Mouse (Mus musculus) forebrain, postnatal 0 days (tissue): Measurements from ENCODE around the gene Krtcap2. TPM values are rescaled to one million over a fixed set of nuclear protein-coding genes. Genes with fewer than 3 reads are reported as not detected.

Experiments
- ATAC-seq: fragments of 200-750 bp; cut with Nextera tagmentation; 2 replicates; pipeline ENCODE4 v1.8.0; 2017; ENCODE audit warnings: mild to moderate bottlenecking, moderate library complexity
- DNase-seq: peaks from one replicate; pipeline ENCODE4 v3.0.0-alpha.2; 2015
- H3K27ac ChIP-seq: fragments of 300-500 bp; sonication (generic); 2 replicates; pipeline ENCODE4 v1.5.1; 2014; ENCODE audit warnings: low read depth, mild to moderate bottlenecking, antibody characterized with exemption, low read length, moderate library complexity, mixed read lengths
- H3K27me3 ChIP-seq: fragments of 300-500 bp; sonication (generic); 2 replicates; pipeline ENCODE4 v1.6.1; 2014; ENCODE audit warnings: mild to moderate bottlenecking, low read length, mixed read lengths; ENCODE audit not compliant: insufficient read depth
- H3K36me3 ChIP-seq: fragments of 300-500 bp; sonication (generic); 2 replicates; pipeline ENCODE4 v1.6.1; 2014; ENCODE audit warnings: mild to moderate bottlenecking, moderate library complexity; ENCODE audit not compliant: insufficient read depth
- H3K4me1 ChIP-seq: fragments of 300-500 bp; sonication (generic); 2 replicates; pipeline ENCODE4 v1.6.1; 2014; ENCODE audit warnings: antibody characterized with exemption; ENCODE audit not compliant: insufficient read depth
- H3K4me2 ChIP-seq: fragments of 300-500 bp; sonication (generic); 2 replicates; pipeline ENCODE4 v1.6.1; 2014; ENCODE audit warnings: low read depth, mild to moderate bottlenecking, moderate library complexity
- H3K4me3 ChIP-seq: fragments of 300-500 bp; sonication (generic); 2 replicates; pipeline ENCODE4 v1.5.1; 2014; ENCODE audit warnings: low read depth, low read length, mixed read lengths
- H3K9ac ChIP-seq: fragments of 300-500 bp; sonication (generic); 2 replicates; pipeline ENCODE4 v1.6.1; 2014; ENCODE audit warnings: mild to moderate bottlenecking
- H3K9me3 ChIP-seq: fragments of 300-500 bp; sonication (generic); 2 replicates; pipeline ENCODE4 v1.6.1; 2016; ENCODE audit warnings: low read length
- CTCF ChIP-seq: sonication (generic); IDR thresholded peaks from 2 replicates; pipeline ENCODE4 v1.5.1; 2016; ENCODE audit warnings: antibody characterized with exemption, control low read depth, low read depth
- WGBS: fragments of 180-500 bp; shearing (Covaris S2); extraction: QIAGEN DNeasy Blood & Tissue Kit; methylation state at CpG from one replicate; pipeline ENCODE4 v1.1.7; 2014; 5-methylcytosine and 5-hydroxymethylcytosine counted together
- polyA plus RNA-seq: library from polyadenylated mRNA; unstranded; fragments of >200 nt; fragmentation: Nextera tagmentation; extraction: Ambion mirVana; gene quantifications from 2 replicates; pipeline ENCODE4 v1.2.1, GENCODE M21; 2015
- total RNA-seq: library from RNA; depleted of rRNA; stranded (reverse); fragments of >200 nt; gene quantifications from 2 replicates; pipeline ENCODE4 v1.2.3, GENCODE M21; 2014; rRNA removed

Krtcap2 gene
- total RNA-seq (67.0 and 68.1 TPM in 2 replicates), polyA plus RNA-seq (221 and 244 TPM in 2 replicates)

DNA sequence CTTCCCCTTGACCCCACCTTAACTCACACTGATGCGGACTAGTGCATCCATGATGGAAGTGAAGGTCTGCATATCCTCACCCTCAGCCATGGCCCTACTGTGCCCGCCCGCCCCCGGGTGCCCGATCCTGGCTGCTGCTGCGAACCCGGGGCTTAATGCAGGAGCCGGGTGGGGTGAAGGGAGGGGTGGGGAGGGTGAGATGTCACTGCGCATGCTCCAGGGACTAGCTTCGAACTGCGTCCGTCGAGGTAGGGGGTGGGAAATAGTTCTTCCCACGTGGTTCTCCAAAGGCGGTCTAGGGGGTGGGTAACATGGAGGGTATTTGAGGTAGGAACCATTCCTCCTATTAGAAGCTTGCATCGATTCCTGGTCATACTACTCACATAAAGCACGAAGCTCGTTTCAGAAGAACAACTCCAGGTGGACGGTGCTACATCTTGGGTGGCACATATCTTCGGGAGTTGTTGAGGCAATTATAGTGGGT lies at the start of gene Krtcap2:
TSS of gene Krtcap2 (plus strand) at position 279 of the 484 bp plus-strand sequence.
- peak within 1 kb of the TSS; percentile 73 for H3K9ac ChIP-seq
- ATAC-seq (peak; percentile 84), DNase-seq (peak; percentile 95)
- peaks cover 18% of the 10 kb centered on the region for H3K36me3 ChIP-seq
- no peaks in the 10 kb centered on the region for H3K27me3 ChIP-seq
- 3% methylated on average over 20 of the region's 20 CpGs for WGBS
- H3K4me1 ChIP-seq = no peaks in the 10 kb centered on the region
- no peak for TF ChIP-seq CTCF
- H3K4me2 ChIP-seq = peak within 1 kb of the TSS; percentile 89
- peak within 1 kb of the TSS; percentile 74 for H3K4me3 ChIP-seq
- no peaks in the 10 kb centered on the region for H3K9me3 ChIP-seq
- peak within 1 kb of the TSS; percentile 95 for H3K27ac ChIP-seq

DNA sequence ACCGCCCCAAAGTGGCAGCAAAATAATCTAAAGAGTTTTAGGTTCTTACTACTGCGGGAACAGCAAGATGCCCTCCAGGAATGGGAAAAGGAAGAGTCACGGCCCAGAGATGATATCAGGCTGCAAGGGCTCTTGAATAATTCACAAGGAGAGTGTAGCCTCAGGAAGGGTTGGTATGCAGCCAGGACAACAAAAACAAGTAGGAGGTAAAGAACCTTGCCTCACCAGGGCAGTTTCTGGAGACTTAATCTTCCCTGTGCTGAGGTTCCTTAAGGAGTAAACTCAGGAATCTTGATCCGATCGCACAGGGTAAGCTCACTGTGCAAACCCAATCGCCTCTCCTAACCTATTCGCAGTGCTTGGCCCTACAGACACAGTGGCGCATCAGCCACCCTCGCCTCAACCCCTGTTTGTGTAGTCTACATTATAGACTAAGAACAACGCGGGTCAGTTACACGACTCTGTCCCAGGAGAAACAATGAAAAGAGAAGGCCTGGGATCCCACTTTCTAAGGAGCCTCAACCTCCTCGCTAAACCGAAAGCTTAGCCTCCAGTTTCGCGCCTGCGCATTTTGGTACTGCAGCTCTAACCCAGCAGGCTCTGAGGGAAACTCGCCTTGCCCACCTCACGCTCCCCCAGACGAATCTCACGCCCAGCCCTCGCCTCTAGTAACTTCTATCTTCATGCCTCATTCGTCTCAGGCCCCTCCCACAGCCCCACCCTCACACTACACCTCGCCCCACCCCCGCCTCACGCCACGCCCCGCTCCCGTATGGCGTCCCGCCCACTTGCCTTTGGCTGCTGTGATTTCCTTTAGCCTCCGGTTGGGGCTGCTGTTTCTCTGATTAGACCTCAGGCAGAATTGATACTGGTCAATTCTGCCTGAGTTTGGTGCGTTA lies 49.5 kb upstream of the Krtcap2 start:
- Histone ChIP-seq H3K9ac (peak overlapping the region; percentile 43), H3K4me3 (peak overlapping the region; percentile 37), H3K27me3 (no peaks in the 10 kb centered on the region), H3K4me2 (peak overlapping the region; percentile 51), H3K9me3 (no peaks in the 10 kb centered on the region), H3K36me3 (no peaks in the 10 kb centered on the region), H3K4me1 (no peaks in the 10 kb centered on the region), H3K27ac (peak overlapping the region; percentile 23)
- WGBS = 5% methylated on average over 33 of the region's 33 CpGs
- DNase-seq (peak; percentile 93), ATAC-seq (peak; percentile 96)
- peak; percentile 61 for TF ChIP-seq CTCF

DNA sequence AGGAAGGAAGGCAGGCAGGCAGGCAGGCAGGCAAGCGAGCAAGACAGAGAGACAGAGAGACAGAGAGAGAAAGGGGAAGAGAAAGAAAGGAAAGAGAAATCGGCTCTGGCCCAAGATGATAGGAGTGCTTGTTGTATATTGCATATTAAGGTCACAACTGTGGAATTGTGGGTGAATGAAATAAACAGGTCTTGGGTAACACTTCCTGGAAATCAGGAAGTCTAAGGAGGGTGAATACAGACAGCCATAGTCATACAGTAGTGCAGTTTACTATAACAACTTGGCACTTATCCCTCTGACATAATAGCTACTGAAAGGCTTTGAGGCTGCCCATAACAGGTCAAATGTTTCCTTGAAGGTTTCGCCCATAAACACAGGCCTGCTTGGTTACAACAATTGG lies 45.9 kb upstream of the Krtcap2 start:
- DNase-seq (no peak), ATAC-seq (no peak)
- 86% methylated on average over 3 of the region's 3 CpGs for WGBS
- H3K36me3 ChIP-seq = peaks cover 8% of the 10 kb centered on the region
- H3K4me1 ChIP-seq = peaks cover 4% of the 10 kb centered on the region
- no peak overlapping the region for H3K4me3 ChIP-seq
- TF ChIP-seq CTCF = no peak
- H3K9ac ChIP-seq = no peak overlapping the region
- no peak overlapping the region for H3K4me2 ChIP-seq
- H3K9me3 ChIP-seq = no peaks in the 10 kb centered on the region
- no peak overlapping the region for H3K27ac ChIP-seq
- H3K27me3 ChIP-seq = no peaks in the 10 kb centered on the region

DNA sequence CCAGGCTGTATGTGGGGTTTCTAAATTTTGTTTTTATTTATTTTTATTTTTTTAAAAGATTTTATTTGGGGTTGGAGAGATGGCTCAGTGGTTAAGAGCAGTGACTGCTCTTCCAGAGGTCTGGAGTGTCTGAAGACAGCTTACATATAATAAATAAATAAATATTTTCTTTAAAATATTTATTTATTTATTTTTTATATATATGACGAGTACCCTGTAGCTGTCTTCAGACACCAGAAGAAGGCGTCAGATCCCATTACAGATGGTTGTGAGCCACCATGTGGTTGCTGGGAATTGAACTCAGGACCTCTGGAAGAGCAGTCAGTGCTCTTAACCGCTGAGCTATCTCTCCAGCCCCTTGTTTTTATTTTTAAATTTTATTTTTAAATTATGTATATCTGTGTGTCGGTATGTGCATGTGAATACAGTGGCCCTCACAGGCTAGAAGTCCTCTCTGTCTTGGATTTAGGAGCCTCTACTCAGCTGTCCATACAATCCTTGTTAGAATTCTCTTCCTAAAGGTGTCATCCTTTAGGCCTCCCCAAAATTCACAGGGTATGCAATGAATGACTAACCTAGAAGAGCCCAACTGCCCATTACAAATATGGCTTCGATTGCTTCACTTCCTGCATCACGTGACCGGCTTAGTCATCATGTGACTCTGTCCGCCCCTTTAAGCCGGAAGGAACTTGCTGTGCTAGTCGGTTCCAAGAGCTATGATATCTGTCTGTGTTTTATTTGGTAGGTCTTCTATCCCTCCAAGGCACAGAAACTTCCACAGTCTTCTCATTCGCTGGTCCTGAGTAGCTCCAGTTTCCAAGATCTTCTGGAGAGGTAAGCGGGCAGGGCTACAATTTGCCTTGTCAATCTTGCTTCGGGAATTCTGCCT lies 43.3 kb upstream of the Krtcap2 start, which contains the start of gene Gba:
TSS of gene Gba (plus strand) at position 676 of the 889 bp plus-strand sequence.
- no peaks in the 10 kb centered on the region for H3K9me3 ChIP-seq
- peak within 1 kb of the TSS; percentile 66 for H3K27ac ChIP-seq
- DNase-seq = peak; percentile 96
- 24% methylated on average over 13 of the region's 13 CpGs for WGBS
- peak within 1 kb of the TSS; percentile 58 for H3K4me3 ChIP-seq
- peak; percentile 94 for ATAC-seq
- H3K4me1 ChIP-seq = peaks cover 4% of the 10 kb centered on the region
- no peaks in the 10 kb centered on the region for H3K27me3 ChIP-seq
- H3K4me2 ChIP-seq = peak within 1 kb of the TSS; percentile 70
- no peak for TF ChIP-seq CTCF
- peak within 1 kb of the TSS; percentile 66 for H3K9ac ChIP-seq
- H3K36me3 ChIP-seq = peaks cover 28% of the 10 kb centered on the region

DNA sequence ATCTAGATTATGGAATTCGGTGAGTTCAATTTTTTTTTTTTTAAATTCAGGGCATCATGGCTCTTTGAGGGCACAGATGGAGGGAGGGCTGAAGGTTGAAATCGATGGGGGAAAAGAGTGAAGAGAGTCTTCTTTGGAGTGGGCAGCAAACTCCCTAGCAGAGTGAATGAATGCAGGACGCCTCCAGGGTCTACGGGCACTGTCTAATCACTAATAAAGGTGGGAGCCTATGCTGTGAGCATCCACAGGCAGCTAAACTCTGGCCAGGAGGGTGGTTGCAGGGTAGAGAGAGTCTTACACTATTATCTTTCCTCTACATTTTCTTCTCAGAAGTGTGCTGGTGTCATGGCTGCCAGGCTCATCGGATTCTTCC lies 42.6 kb upstream of the Krtcap2 start:
- 22% methylated on average over 5 of the region's 5 CpGs for WGBS
- Histone ChIP-seq H3K9ac (peak overlapping the region; percentile 66), H3K27ac (peak overlapping the region; percentile 66), H3K9me3 (no peaks in the 10 kb centered on the region), H3K27me3 (no peaks in the 10 kb centered on the region), H3K4me1 (peaks cover 4% of the 10 kb centered on the region), H3K4me2 (peak overlapping the region; percentile 70), H3K4me3 (peak overlapping the region; percentile 58), H3K36me3 (peaks cover 34% of the 10 kb centered on the region)
- peak; percentile 16; the same call in 1 of the 2 replicates for ATAC-seq
- TF ChIP-seq CTCF = no peak
- no peak for DNase-seq

DNA sequence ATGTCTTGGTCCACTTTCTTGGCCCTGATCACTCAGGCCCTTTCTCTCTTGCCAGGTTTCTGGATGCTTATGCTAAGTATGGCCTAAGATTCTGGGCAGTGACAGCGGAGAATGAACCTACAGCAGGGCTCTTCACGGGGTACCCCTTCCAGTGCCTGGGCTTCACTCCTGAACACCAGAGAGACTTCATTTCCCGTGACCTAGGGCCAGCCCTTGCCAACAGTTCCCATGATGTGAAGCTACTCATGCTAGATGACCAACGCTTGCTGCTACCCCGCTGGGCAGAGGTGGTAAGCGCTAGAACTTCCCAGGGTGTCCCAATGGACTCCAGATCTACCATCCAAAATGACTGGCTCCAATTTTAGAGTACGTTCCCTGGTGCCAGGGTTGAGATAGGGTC lies 39.7 kb upstream of the Krtcap2 start:
- no peaks in the 10 kb centered on the region for H3K27me3 ChIP-seq
- no peak overlapping the region for H3K27ac ChIP-seq
- ATAC-seq (no peak), DNase-seq (no peak)
- H3K9ac ChIP-seq = no peak overlapping the region
- H3K4me2 ChIP-seq = no peak overlapping the region
- peaks cover 52% of the 10 kb centered on the region for H3K36me3 ChIP-seq
- WGBS = 88% methylated on average over 7 of the region's 7 CpGs
- H3K9me3 ChIP-seq = no peaks in the 10 kb centered on the region
- H3K4me3 ChIP-seq = no peak overlapping the region
- peaks cover 4% of the 10 kb centered on the region for H3K4me1 ChIP-seq
- no peak for TF ChIP-seq CTCF
